Mouse (Mus musculus) C2C12 (cell line): ENCODE measurements around the gene Ets1.

Experiments
- CEBPB ChIP-seq: IDR thresholded peaks from one replicate; pipeline ENCODE4 v1.6.1; 2011; ENCODE audit warnings: low read depth, mild to moderate bottlenecking, control low read depth, moderate library complexity
- CTCF ChIP-seq: IDR thresholded peaks from one replicate; pipeline ENCODE4 v1.5.1; 2011; ENCODE audit not compliant: control insufficient read depth, insufficient read depth, insufficient read length
- FOSL1 ChIP-seq: IDR thresholded peaks from one replicate; pipeline ENCODE4 v1.8.0; 2011; ENCODE audit warnings: mild to moderate bottlenecking, low read length; ENCODE audit not compliant: poor library complexity, insufficient read depth, severe bottlenecking
- MAX ChIP-seq: IDR thresholded peaks from one replicate; pipeline ENCODE4 v1.6.1; 2011; ENCODE audit warnings: mild to moderate bottlenecking, control low read depth
- MYOG ChIP-seq: IDR thresholded peaks from one replicate; pipeline ENCODE4 v1.6.1; 2011; ENCODE audit not compliant: control insufficient read depth, insufficient read length; ENCODE audit errors: extremely low read depth
- USF1 ChIP-seq: IDR thresholded peaks from one replicate; pipeline ENCODE4 v1.6.1; 2011; ENCODE audit warnings: low read depth, mild to moderate bottlenecking, control low read depth, moderate library complexity

DNA sequence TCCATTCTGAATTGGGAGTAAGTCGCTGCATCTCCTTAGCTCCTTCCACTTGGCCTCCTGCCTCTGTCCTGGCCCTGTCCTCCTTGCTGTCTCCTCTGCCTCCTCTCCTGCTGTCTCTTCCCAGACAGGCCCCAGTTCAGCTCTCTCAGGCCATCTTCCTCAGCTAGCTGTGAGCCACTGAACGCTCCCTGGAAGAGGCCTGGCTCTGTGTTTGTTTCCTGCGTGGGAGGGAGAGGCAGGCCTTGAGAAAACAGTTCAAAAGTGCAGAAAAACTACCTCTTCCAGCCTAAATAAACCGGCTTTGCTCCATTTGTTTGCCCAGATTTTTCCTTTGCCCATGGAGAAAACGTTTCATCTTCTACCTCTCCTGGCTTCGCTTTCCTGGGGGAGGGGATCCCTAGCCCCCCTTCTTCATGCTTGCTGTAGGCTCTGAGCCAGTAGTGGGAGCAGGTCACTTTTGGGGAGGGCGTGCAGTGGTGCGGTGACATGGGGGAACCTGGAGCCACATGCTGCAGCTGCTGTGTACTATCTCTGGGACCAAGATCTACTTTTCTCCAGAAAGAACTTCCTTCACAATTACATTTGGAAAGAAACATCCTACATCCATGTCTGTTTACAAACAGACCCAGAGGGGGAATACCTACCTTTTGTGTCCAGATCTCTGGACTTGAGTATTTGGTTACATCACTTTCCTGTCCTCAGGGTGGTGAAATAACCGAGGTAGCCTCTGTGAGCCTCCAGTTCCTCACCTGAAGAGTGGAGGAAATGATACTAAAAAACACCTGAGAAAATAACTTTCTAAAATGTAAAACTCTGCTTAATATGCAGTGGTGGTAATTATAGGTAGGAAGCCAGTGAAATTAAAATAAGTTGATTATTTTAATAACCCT is 82.2 kb downstream of the Ets1 start:
- no peak for TF ChIP-seq CTCF
- TF ChIP-seq MAX: no peak
- TF ChIP-seq MYOG: no peak
- no peak for TF ChIP-seq FOSL1
- no peak for TF ChIP-seq CEBPB
- no peak for TF ChIP-seq USF1
